Mouse (Mus musculus) common myeloid progenitor, adult 5-6 weeks (primary cell): ENCODE measurements around the gene C1ql3. TPM values are rescaled to one million over a fixed set of nuclear protein-coding genes. Genes with fewer than 3 reads are reported as not detected.

Experiments used
- ATAC-seq: replicated peaks from 2 replicates; pipeline ENCODE4 v1.8.0; 2016; ENCODE audit warnings: low read depth, mild to moderate bottlenecking, moderate TSS enrichment, inconsistent platforms; ENCODE audit not compliant: poor library complexity, severe bottlenecking
- total RNA-seq: library from RNA; stranded (forward); fragments of 200-1000, 187-1606 nt; gene quantifications from 2 replicates; pipeline ENCODE4 v1.2.3, GENCODE M21; 2017

The C1ql3 gene
- total RNA-seq: not detected in 2 replicates

GRCm38 (mm10) chr2:13011472-13011871 lies at the start of gene C1ql3:
TSS of gene C1ql3 (minus strand) at chr2:13011806.
- ATAC-seq: 0 out of 2 replicates have a peak, but pooled peaks have one; percentile 19

GRCm38 (mm10) chr2:13060426-13061170 lies 49.0 kb upstream of the C1ql3 start:
- no peak for ATAC-seq

- ATAC-seq: no peak
These were observed 37.0 kb upstream of the C1ql3 start for GRCm38 (mm10) chr2:13048649-13049048.

GRCm38 (mm10) chr2:13044555-13044954 lies 32.9 kb upstream of the C1ql3 start:
- no peak for ATAC-seq

GRCm38 (mm10) chr2:13039785-13040184 lies 28.2 kb upstream of the C1ql3 start:
- ATAC-seq: no peak

GRCm38 (mm10) chr2:13038772-13039171 lies 27.2 kb upstream of the C1ql3 start:
- ATAC-seq: no peak

GRCm38 (mm10) chr2:13018861-13019260 lies 7.3 kb upstream of the C1ql3 start:
- no peak for ATAC-seq

GRCm38 (mm10) chr2:13018382-13018781 lies 6.8 kb upstream of the C1ql3 start:
- ATAC-seq: no peak

GRCm38 (mm10) chr2:13011973-13012372 lies 367 bp upstream of the C1ql3 start:
- ATAC-seq: no peak

GRCm38 (mm10) chr2:13010460-13011341 lies 905 bp downstream of the C1ql3 start:
- peak; percentile 45; the same call in 1 of the 2 replicates for ATAC-seq

GRCm38 (mm10) chr2:13010030-13010459 lies 1.6 kb downstream of the C1ql3 start:
- ATAC-seq: no peak

- no peak for ATAC-seq
These were observed 2.2 kb downstream of the C1ql3 start for GRCm38 (mm10) chr2:13009261-13009972.

- ATAC-seq: no peak
These were observed 3.2 kb downstream of the C1ql3 start for GRCm38 (mm10) chr2:13008433-13008832.

- ATAC-seq: no peak
These were observed 11.6 kb downstream of the C1ql3 start for GRCm38 (mm10) chr2:13000026-13000425.

GRCm38 (mm10) chr2:12984901-12985732 lies 26.5 kb downstream of the C1ql3 start:
- no peak for ATAC-seq

GRCm38 (mm10) chr2:12978771-12979170 lies 32.8 kb downstream of the C1ql3 start:
- no peak for ATAC-seq

- ATAC-seq: no peak
These were observed 34.2 kb downstream of the C1ql3 start for GRCm38 (mm10) chr2:12977367-12977766.

- no peak for ATAC-seq
These were observed 37.9 kb downstream of the C1ql3 start for GRCm38 (mm10) chr2:12973752-12974151.

GRCm38 (mm10) chr2:12970049-12970724 lies 41.4 kb downstream of the C1ql3 start:
- ATAC-seq: no peak
